Mouse (Mus musculus) cerebellum, adult 2 months (tissue): ENCODE measurements around the gene Nudt22.

Experiments used
- CTCF ChIP-seq: fragments of 200-500 bp; IDR thresholded peaks from 2 replicates; pipeline ENCODE4 v1.5.1; 2011; ENCODE audit warnings: low read depth, mild to moderate bottlenecking, control low read depth, low read length, moderate library complexity, borderline replicate concordance; ENCODE audit not compliant: insufficient read depth
- POLR2A ChIP-seq: fragments of 200-500 bp; IDR thresholded peaks from 2 replicates; pipeline ENCODE4 v1.6.1; 2011; ENCODE audit warnings: low read length, control low read depth, borderline replicate concordance; ENCODE audit not compliant: insufficient read depth

- TF ChIP-seq POLR2A (no peak), CTCF (no peak)
Observed at GRCm38 (mm10) chr19:6949532-6949931, 46.4 kb downstream of the Nudt22 start.
